Mouse (Mus musculus) embryonic facial prominence, embryonic 15.5 days (tissue): ENCODE measurements around the gene Rbm33. TPM values are rescaled to one million over a fixed set of nuclear protein-coding genes. Genes with fewer than 3 reads are reported as not detected.
A peak's percentile ranks its signal among the peaks of the same experiment; 100 is the strongest.

Source experiments
- ATAC-seq: fragments of 200-750 bp; cut with Nextera tagmentation; 2 replicates; pipeline ENCODE4 v1.8.0; 2017; ENCODE audit warnings: low read depth, moderate TSS enrichment; ENCODE audit not compliant: insufficient number of reproducible peaks, low FRiP score, low TSS enrichment
- H3K27ac ChIP-seq: fragments of 300-500 bp; sonication (generic); replicated peaks from 2 replicates; pipeline ENCODE4 v1.5.1; 2015; ENCODE audit warnings: mild to moderate bottlenecking, inconsistent platforms
- H3K27me3 ChIP-seq: fragments of 300-500 bp; sonication (generic); 2 replicates; pipeline ENCODE4 v1.6.1; 2015; ENCODE audit warnings: inconsistent platforms
- H3K36me3 ChIP-seq: fragments of 300-500 bp; sonication (generic); 2 replicates; pipeline ENCODE4 v1.6.1; 2015; ENCODE audit warnings: mild to moderate bottlenecking, inconsistent platforms
- H3K4me1 ChIP-seq: fragments of 300-500 bp; sonication (generic); 2 replicates; pipeline ENCODE4 v1.6.1; 2015; ENCODE audit warnings: inconsistent platforms
- H3K4me2 ChIP-seq: fragments of 300-500 bp; sonication (generic); replicated peaks from 2 replicates; pipeline ENCODE4 v1.6.1; 2015; ENCODE audit warnings: mild to moderate bottlenecking, inconsistent platforms
- H3K4me3 ChIP-seq: fragments of 300-500 bp; sonication (generic); replicated peaks from 2 replicates; pipeline ENCODE4 v1.5.1; 2015; ENCODE audit warnings: mild to moderate bottlenecking, inconsistent platforms
- H3K9ac ChIP-seq: fragments of 300-500 bp; sonication (generic); 2 replicates; pipeline ENCODE4 v1.6.1; 2015; ENCODE audit warnings: inconsistent platforms
- H3K9me3 ChIP-seq: fragments of 300-500 bp; sonication (generic); replicated peaks from 2 replicates; pipeline ENCODE4 v1.6.1; 2016; ENCODE audit warnings: inconsistent platforms
- WGBS: fragments of 180-500 bp; shearing (Covaris S2); methylation state at CpG from one replicate; pipeline ENCODE4 v1.1.7; 2015; 5-methylcytosine and 5-hydroxymethylcytosine counted together
- polyA plus RNA-seq: library from polyadenylated mRNA; unstranded; fragments of >200 nt; fragmentation: Nextera tagmentation; extraction: Ambion mirVana; gene quantifications from 2 replicates; pipeline ENCODE4 v1.2.1, GENCODE M21; 2015

The Rbm33 gene
- polyA plus RNA-seq, 1 experiment from 2014 or later, result 12.1 TPM

- Histone ChIP-seq H3K27ac (no peak overlapping the region), H3K9me3 (no peaks in the 10 kb centered on the region), H3K27me3 (peaks cover 50% of the 10 kb centered on the region), H3K4me2 (no peak overlapping the region), H3K4me1 (peaks cover 31% of the 10 kb centered on the region), H3K9ac (no peak overlapping the region), H3K36me3 (no peaks in the 10 kb centered on the region), H3K4me3 (no peak overlapping the region)
- ATAC-seq, result no peak
- WGBS, result 81% methylated on average over 5 of the region's 5 CpGs
Observed at GRCm38 (mm10) chr5:28455721-28456120, 138.8 kb downstream of the Rbm33 start.

DNA sequence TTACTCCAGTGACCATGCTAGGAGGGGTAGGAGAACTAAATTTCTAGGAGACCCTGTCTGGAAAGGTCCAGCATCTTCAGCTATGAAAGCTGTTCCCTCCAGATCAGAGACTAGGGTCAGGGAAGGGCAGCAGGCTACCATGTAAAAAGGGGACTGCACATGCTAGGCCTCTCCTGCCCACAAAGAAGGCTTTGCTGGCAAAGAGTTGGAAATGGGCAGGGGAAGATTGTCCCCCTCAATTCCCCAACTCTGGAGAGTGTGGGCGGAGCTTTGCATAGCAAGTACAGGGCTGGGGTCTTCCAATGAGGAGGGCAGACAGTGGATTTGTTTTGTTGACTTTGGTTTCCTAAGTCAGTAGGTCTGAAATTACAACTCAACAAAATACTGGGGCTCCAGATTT is 139.4 kb downstream of the Rbm33 start:
- H3K4me3 ChIP-seq, result no peak overlapping the region
- no peaks in the 10 kb centered on the region for H3K9me3 ChIP-seq
- H3K27me3 ChIP-seq, result peaks cover 56% of the 10 kb centered on the region
- H3K27ac ChIP-seq, result no peak overlapping the region
- ATAC-seq, result no peak
- no peaks in the 10 kb centered on the region for H3K36me3 ChIP-seq
- WGBS, result 63% methylated on average over 1 of the region's 1 CpGs
- H3K4me1 ChIP-seq, result peaks cover 34% of the 10 kb centered on the region
- no peak overlapping the region for H3K4me2 ChIP-seq
- H3K9ac ChIP-seq, result no peak overlapping the region

DNA sequence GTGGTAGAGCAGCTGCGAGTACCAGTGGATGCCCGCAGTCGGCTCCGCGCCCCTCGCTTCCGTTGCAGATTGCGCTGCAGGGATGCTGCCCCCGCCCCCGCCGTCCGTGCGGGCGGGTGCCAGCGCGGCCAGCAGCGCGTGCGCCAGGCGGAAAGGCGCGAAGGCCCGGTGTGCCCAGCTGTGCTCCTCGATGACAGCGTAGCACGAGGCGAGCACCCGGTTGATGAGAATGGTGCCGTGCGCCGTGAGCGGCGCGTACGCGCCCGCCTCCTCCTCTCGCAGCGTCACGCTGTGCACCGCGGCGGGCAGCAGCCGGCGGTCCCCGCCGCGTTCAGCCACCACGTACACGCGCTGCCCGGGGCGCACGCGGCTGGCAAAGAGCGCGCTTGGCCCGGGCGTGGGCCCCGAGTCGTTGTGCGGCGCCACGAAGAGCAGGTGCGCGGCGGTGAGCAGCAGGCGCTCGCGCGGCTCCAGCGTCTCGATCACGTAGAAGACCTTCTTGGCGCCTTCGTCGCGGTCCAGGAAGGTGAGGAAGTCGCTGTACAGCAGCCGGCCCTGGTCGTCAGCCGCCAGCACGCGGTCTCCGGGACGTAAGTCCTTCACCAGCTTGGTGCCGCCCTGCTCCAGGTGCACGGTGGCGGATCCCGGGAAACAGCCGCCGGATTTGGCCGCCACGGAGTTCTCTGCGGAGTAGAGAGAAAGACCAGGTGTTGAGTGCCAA is 141.2 kb downstream of the Rbm33 start:
- peaks cover 74% of the 10 kb centered on the region for H3K27me3 ChIP-seq
- H3K36me3 ChIP-seq, result no peaks in the 10 kb centered on the region
- WGBS, result 3% methylated on average over 92 of the region's 95 CpGs
- peaks cover 34% of the 10 kb centered on the region for H3K4me1 ChIP-seq
- peak overlapping the region; percentile 39 for H3K4me3 ChIP-seq
- no peaks in the 10 kb centered on the region for H3K9me3 ChIP-seq
- H3K9ac ChIP-seq, result no peak overlapping the region
- no peak overlapping the region for H3K27ac ChIP-seq
- H3K4me2 ChIP-seq, result peak overlapping the region; percentile 63
- ATAC-seq, result no peak

DNA sequence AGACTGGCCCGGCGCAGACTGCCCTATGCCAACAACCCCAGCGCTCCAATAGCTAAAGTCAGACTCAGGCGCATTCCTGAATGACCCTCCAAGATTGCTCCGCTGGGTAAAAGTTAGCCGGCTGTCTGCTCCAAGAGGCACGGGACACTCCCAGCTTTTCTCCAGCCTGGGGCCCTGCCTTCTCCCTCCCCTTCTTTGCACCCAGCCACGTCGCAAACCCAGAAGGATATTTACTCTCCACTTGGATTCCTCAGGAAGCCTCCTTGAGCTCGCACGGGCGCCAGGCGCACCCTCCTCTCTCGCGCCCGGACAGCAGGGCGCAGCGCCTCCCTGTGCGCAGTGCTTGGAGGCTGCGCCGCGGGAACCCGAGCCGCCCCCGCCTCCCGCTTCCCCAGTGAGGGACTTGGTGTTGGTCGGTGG is 141.9 kb downstream of the Rbm33 start:
- WGBS, result under 1% methylated on average over 27 of the region's 27 CpGs
- peak overlapping the region; percentile 39 for H3K4me3 ChIP-seq

GRCm38 (mm10) chr5:28459456-28460225 is 142.7 kb downstream of the Rbm33 start:
- H3K4me3 ChIP-seq, result no peak overlapping the region
- H3K36me3 ChIP-seq, result no peaks in the 10 kb centered on the region
- H3K9me3 ChIP-seq, result no peaks in the 10 kb centered on the region
- peaks cover 89% of the 10 kb centered on the region for H3K27me3 ChIP-seq
- H3K27ac ChIP-seq, result no peak overlapping the region
- 0 out of 2 replicates have a peak overlapping the region, but pooled peaks have one; percentile 63 for H3K4me2 ChIP-seq
- peaks cover 42% of the 10 kb centered on the region for H3K4me1 ChIP-seq
- ATAC-seq, result no peak
- no peak overlapping the region for H3K9ac ChIP-seq
- WGBS, result 2% methylated on average over 41 of the region's 41 CpGs

More for the DNA sequence above, 141.9 kb downstream of the Rbm33 start:
- H3K9me3 ChIP-seq, result no peaks in the 10 kb centered on the region
- H3K4me1 ChIP-seq, result peaks cover 34% of the 10 kb centered on the region
- no peak for ATAC-seq
- H3K4me2 ChIP-seq, result peak overlapping the region; percentile 63
- H3K27me3 ChIP-seq, result peaks cover 81% of the 10 kb centered on the region
- H3K9ac ChIP-seq, result no peak overlapping the region
- H3K36me3 ChIP-seq, result no peaks in the 10 kb centered on the region
- H3K27ac ChIP-seq, result no peak overlapping the region

DNA sequence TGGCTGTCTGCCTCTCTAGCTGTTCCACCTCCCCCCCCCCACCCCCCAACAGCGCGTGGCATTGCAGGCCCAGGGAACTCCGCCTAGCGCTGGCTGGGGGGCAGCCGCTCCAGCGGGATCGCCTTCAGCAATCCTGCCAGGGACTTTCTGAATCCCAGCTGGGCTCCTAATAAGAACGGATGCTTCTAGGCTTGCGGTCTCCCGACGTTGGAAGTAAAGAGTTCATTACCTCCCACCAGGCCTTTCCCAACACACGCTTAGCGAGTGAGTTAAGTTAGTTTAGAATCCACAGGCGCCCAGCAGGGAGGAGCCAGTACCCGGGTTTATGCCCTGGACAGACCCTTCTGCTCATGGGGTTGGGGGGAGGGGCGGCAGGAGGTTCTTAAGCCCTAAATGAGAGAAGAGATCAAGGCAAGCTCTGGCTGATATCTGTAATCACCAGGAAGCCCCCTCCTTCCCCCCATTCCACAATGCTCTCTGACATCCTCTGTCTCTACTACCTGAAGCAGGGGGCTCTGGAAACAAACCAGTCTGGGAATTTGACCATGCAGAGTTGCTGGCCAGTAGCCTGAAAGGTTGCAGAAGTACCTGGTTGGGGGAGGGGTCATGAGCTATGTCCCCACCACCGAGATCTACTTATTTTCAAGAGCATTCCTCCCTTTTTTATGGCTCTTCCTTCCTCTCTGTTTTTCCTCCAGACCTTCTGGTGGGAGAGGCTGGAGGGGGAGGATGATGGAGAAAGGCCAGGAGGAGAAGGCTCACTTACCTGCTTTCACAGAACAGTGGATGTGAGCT is 143.8 kb downstream of the Rbm33 start:
- Histone ChIP-seq H3K27me3 (peaks cover 97% of the 10 kb centered on the region), H3K9ac (no peak overlapping the region), H3K4me1 (peaks cover 51% of the 10 kb centered on the region), H3K36me3 (no peaks in the 10 kb centered on the region), H3K4me2 (no peak overlapping the region; the same call in 1 of the 2 replicates), H3K27ac (no peak overlapping the region), H3K9me3 (no peaks in the 10 kb centered on the region), H3K4me3 (no peak overlapping the region)
- 4% methylated on average over 17 of the region's 17 CpGs for WGBS
- no peak for ATAC-seq

GRCm38 (mm10) chr5:28461376-28461775 is 144.5 kb downstream of the Rbm33 start:
- Histone ChIP-seq H3K4me3 (no peak overlapping the region), H3K9me3 (no peaks in the 10 kb centered on the region), H3K36me3 (no peaks in the 10 kb centered on the region), H3K4me1 (peaks cover 56% of the 10 kb centered on the region), H3K9ac (no peak overlapping the region), H3K4me2 (no peak overlapping the region), H3K27me3 (peaks cover 97% of the 10 kb centered on the region), H3K27ac (no peak overlapping the region)
- ATAC-seq, result no peak
- WGBS, result 13% methylated on average over 11 of the region's 11 CpGs

- Histone ChIP-seq H3K27ac (no peak overlapping the region), H3K4me2 (0 out of 2 replicates have a peak overlapping the region, but pooled peaks have one; percentile 91), H3K9me3 (no peaks in the 10 kb centered on the region), H3K4me3 (peak overlapping the region; percentile 1; the same call in 1 of the 2 replicates), H3K9ac (no peak overlapping the region), H3K27me3 (peaks cover 100% of the 10 kb centered on the region), H3K4me1 (peaks cover 57% of the 10 kb centered on the region), H3K36me3 (no peaks in the 10 kb centered on the region)
- ATAC-seq, result no peak
- 3% methylated on average over 33 of the region's 33 CpGs for WGBS
Observed at GRCm38 (mm10) chr5:28462741-28463590, 146.0 kb downstream of the Rbm33 start.

- Histone ChIP-seq H3K27me3 (peaks cover 100% of the 10 kb centered on the region), H3K27ac (no peak overlapping the region), H3K4me3 (peak overlapping the region; percentile 50; the same call in 1 of the 2 replicates), H3K9ac (no peak overlapping the region), H3K36me3 (no peaks in the 10 kb centered on the region), H3K4me1 (peaks cover 50% of the 10 kb centered on the region), H3K4me2 (peak overlapping the region; percentile 91; the same call in 1 of the 2 replicates), H3K9me3 (no peaks in the 10 kb centered on the region)
- WGBS, result 3% methylated on average over 10 of the region's 10 CpGs
- ATAC-seq, result no peak
Observed at GRCm38 (mm10) chr5:28463656-28464055, 146.7 kb downstream of the Rbm33 start.

GRCm38 (mm10) chr5:28464361-28465098 is 147.6 kb downstream of the Rbm33 start:
- Histone ChIP-seq H3K4me2 (peak overlapping the region; percentile 91), H3K9me3 (no peaks in the 10 kb centered on the region), H3K36me3 (no peaks in the 10 kb centered on the region), H3K27ac (no peak overlapping the region), H3K27me3 (peaks cover 100% of the 10 kb centered on the region), H3K4me1 (peaks cover 41% of the 10 kb centered on the region), H3K9ac (no peak overlapping the region), H3K4me3 (peak overlapping the region; percentile 50)
- WGBS, result under 1% methylated on average over 72 of the region's 76 CpGs
- no peak for ATAC-seq
